Mouse (Mus musculus) ES-Bruce4 (cell line): Measurements from ENCODE around the gene Zfp112. TPM values are rescaled to one million over a fixed set of nuclear protein-coding genes. Genes with fewer than 3 reads are reported as not detected.
"Not testable (repeated sequence)": the region's sequence is repeated elsewhere in the genome, so short reads cannot be mapped to it uniquely, and the experiment has no call there.

Experiments
- H3K27ac ChIP-seq: 2 replicates; pipeline ENCODE4 v1.5.1; 2012; ENCODE audit warnings: low read length, inconsistent platforms; ENCODE audit not compliant: insufficient read depth
- H3K27me3 ChIP-seq: 2 replicates; pipeline ENCODE4 v1.6.1; 2012; ENCODE audit warnings: mild to moderate bottlenecking, low read length, inconsistent platforms; ENCODE audit not compliant: control insufficient read depth, poor library complexity, insufficient read depth, severe bottlenecking
- H3K36me3 ChIP-seq: 2 replicates; pipeline ENCODE4 v1.6.1; 2012; ENCODE audit warnings: inconsistent platforms, mild to moderate bottlenecking, low read length, moderate library complexity; ENCODE audit not compliant: control insufficient read depth, poor library complexity, insufficient read depth, severe bottlenecking
- H3K4me1 ChIP-seq: one replicate; pipeline ENCODE4 v1.8.1; 2011; ENCODE audit warnings: low read length; ENCODE audit not compliant: control insufficient read depth, insufficient read depth
- H3K4me3 ChIP-seq: 2 replicates; pipeline ENCODE4 v1.5.1; 2011; ENCODE audit warnings: low read depth, mild to moderate bottlenecking, low read length
- H3K9ac ChIP-seq: 2 replicates; pipeline ENCODE4 v1.6.1; 2012; ENCODE audit warnings: low read depth, mild to moderate bottlenecking, inconsistent platforms; ENCODE audit not compliant: poor library complexity, severe bottlenecking
- H3K9me3 ChIP-seq: replicated peaks from 2 replicates; pipeline ENCODE4 v1.6.1; 2012; ENCODE audit warnings: mild to moderate bottlenecking, low read length, inconsistent platforms; ENCODE audit not compliant: control insufficient read depth, poor library complexity, insufficient read depth, severe bottlenecking
- CTCF ChIP-seq: IDR thresholded peaks from one replicate; pipeline ENCODE4 v1.8.1; 2011; ENCODE audit warnings: low read depth, low read length
- EP300 ChIP-seq: IDR thresholded peaks from 2 replicates; pipeline ENCODE4 v1.6.1; 2011; ENCODE audit warnings: low read depth, low read length; ENCODE audit not compliant: insufficient read depth
- POLR2A ChIP-seq: IDR thresholded peaks from one replicate; pipeline ENCODE4 v1.8.1; 2011; ENCODE audit warnings: low read length; ENCODE audit not compliant: insufficient read depth
- polyA plus RNA-seq: library from polyadenylated mRNA; stranded (reverse); fragments of >200 nt; gene quantifications from 2 replicates; pipeline ENCODE4 v1.2.4, GENCODE M21; 2011; ENCODE audit warnings: low read depth; ENCODE audit not compliant: missing spikeins, insufficient read depth, insufficient read length

Zfp112 gene
- polyA plus RNA-seq = 1.3 and 1.4 TPM in 2 replicates

- peak within 1 kb of the TSS; percentile 99 for H3K4me3 ChIP-seq
- peak within 1 kb of the TSS; percentile 49 for H3K9ac ChIP-seq
- no peaks in the 10 kb centered on the region for H3K36me3 ChIP-seq
- H3K4me1 ChIP-seq = no peaks in the 10 kb centered on the region
- no peak for TF ChIP-seq CTCF
- no peak for TF ChIP-seq EP300
- no peak for TF ChIP-seq POLR2A
- no peaks in the 10 kb centered on the region for H3K27me3 ChIP-seq
- peaks cover 1% of the 10 kb centered on the region; the same call in 1 of the 2 replicates for H3K9me3 ChIP-seq
- no peak within 1 kb of the TSS for H3K27ac ChIP-seq
Observed at GRCm38 (mm10) chr7:24112156-24112856, at the start of gene Zfp112. Gene Zfp112 (plus strand): TSS chr7:24112314.

DNA sequence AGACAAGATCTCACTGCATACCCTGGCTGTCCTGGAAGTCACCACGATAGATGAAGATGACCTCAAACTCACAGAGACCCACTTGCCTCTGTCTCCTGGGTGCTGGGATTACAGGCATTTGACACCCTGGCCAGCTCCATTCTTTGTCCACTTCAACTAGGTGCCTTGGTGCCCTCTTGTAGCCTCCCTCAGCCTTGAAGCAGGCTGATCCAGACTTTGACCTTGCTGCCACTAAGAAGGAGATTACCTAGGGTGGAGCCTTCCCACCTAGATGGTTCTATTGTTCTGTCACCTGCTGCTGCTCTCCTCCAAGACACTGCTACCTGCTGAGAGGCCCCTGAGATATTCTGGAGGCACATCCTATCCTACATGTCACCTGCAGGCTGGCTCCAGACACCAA, 37.7 kb upstream of the Zfp112 start:
- H3K9me3 ChIP-seq, H3K4me1 ChIP-seq, H3K27ac ChIP-seq, H3K27me3 ChIP-seq, H3K4me3 ChIP-seq, H3K36me3 ChIP-seq, H3K9ac ChIP-seq: not testable (repeated sequence)
- peak; percentile 65 for TF ChIP-seq EP300

DNA sequence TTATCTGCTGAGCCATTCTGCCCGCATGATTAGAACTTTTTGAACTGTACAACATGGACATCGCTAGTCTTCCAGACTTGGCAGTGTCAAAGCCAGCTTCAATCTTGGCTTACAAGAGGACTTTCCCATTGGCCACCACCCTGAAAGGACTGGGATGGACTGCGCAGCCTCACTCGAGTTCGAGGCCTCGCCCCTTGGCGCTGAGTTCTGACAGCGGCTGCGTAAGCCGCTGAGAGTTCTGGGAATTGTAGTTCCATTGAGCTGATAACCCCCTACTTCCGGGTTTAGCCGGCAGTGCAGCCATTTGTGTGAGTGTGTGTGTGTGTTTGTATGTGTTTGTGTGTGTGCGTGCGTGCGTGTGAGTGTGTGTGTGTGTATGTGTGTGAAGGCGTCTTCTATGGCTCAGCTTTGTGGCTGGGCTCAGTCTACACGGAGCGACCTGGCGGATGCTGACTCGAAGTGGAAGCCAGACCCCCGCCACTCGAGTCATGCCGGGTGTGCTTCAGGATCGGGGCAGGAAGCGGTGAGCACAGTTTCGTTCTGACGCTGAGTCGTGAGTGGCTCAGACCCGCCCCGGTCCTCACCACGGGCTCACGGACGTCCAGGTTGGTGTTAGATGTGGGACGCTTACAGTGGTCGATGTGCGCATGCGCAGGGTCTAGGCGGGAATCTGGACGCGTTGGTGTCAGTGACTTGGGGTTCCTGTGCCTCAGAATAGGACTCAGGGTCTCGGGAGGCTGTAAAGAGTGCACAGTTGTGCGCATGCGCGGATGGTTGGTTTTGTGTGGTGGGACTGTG, 30.3 kb upstream of the Zfp112 start, which contains the start of gene Zfp180:
Zfp180 (plus strand) TSS at position 291 of the 798 bp plus-strand sequence.
- no peaks in the 10 kb centered on the region for H3K36me3 ChIP-seq
- TF ChIP-seq CTCF (no peak), POLR2A (peak; percentile 50)
- H3K9me3 ChIP-seq = no peaks in the 10 kb centered on the region
- peak within 1 kb of the TSS; percentile 26 for H3K27ac ChIP-seq
- peak within 1 kb of the TSS; percentile 29 for H3K9ac ChIP-seq
- H3K27me3 ChIP-seq = no peaks in the 10 kb centered on the region
- peak within 1 kb of the TSS; percentile 86 for H3K4me3 ChIP-seq
- H3K4me1 ChIP-seq = no peaks in the 10 kb centered on the region

- H3K4me1 ChIP-seq = no peaks in the 10 kb centered on the region
- H3K9me3 ChIP-seq = no peaks in the 10 kb centered on the region
- TF ChIP-seq CTCF (no peak), EP300 (no peak), POLR2A (no peak)
- peak overlapping the region; percentile 29 for H3K9ac ChIP-seq
- peak overlapping the region; percentile 86 for H3K4me3 ChIP-seq
- no peaks in the 10 kb centered on the region for H3K27me3 ChIP-seq
- H3K36me3 ChIP-seq = no peaks in the 10 kb centered on the region
- H3K27ac ChIP-seq = peak overlapping the region; percentile 26
Observed at GRCm38 (mm10) chr7:24082457-24083235, 29.5 kb upstream of the Zfp112 start.

DNA sequence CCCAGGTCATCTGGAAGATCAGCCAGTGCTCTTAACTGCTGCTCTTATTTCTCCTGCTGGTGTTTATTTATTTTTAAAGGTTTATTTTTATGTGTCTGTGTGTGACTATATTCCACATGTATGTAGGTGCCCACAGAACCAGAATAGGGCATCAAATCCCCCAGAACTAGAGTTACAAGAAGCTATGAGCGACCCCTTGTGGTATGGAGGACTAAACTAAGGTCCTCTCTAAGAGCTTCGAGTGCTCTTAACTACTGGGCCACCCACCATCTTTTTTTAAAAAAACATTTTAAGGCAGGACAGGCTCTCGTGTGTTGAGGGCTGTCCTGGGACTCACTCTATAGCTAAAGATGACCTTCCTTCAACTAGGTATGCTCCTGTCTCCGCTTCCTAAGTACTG, 25.2 kb upstream of the Zfp112 start:
- Histone ChIP-seq H3K27me3 (no peaks in the 10 kb centered on the region), H3K9ac (peak overlapping the region; percentile 88), H3K36me3 (no peaks in the 10 kb centered on the region; the same call in 1 of the 2 replicates), H3K4me3 (peak overlapping the region; percentile 99), H3K27ac (peak overlapping the region; percentile 59; the same call in 1 of the 2 replicates), H3K4me1 (no peaks in the 10 kb centered on the region), H3K9me3 (no peaks in the 10 kb centered on the region; the same call in 1 of the 2 replicates)
- TF ChIP-seq CTCF = no peak
- TF ChIP-seq EP300 = no peak
- TF ChIP-seq POLR2A = no peak
